Mouse (Mus musculus): ENCODE measurements around the gene Taf1b. TPM values are rescaled to one million over a fixed set of nuclear protein-coding genes. Genes with fewer than 3 reads are reported as not detected.

Taf1b gene
- 21.7 TPM for polyA plus RNA-seq (2015; fragmentation: Illumina TruSeq; extraction: RNeasy Lipid Tissue Mini Kit (QIAGEN cat#74804); ENCODE audit: low read depth, low replicate concordance)

GRCm38 (mm10) chr12:24498150-24498840 lies at the start of gene Taf1b:
Gene Taf1b (plus strand): TSS chr12:24498359.

GRCm38 (mm10) chr12:24571523-24572392 lies 73.6 kb downstream of the Taf1b start, which contains the start of gene Grhl1:
Gene Grhl1 (plus strand): TSS chr12:24572283.

Other genes with a start within 250 kb of the Taf1b start
- 9.5 TPM for gene Grhl1, start 73.9 kb downstream of the Taf1b start, polyA plus RNA-seq (2015; fragmentation: Illumina TruSeq; extraction: RNeasy Lipid Tissue Mini Kit (QIAGEN cat#74804); ENCODE audit: low read depth, low replicate concordance)
- 3.9 TPM for gene Klf11, start 152.9 kb downstream of the Taf1b start, polyA plus RNA-seq (2015; fragmentation: Illumina TruSeq; extraction: RNeasy Lipid Tissue Mini Kit (QIAGEN cat#74804); ENCODE audit: low read depth, low replicate concordance)
- 17.0 TPM for gene Cys1, start 183.5 kb downstream of the Taf1b start, polyA plus RNA-seq (2015; fragmentation: Illumina TruSeq; extraction: RNeasy Lipid Tissue Mini Kit (QIAGEN cat#74804); ENCODE audit: low read depth, low replicate concordance)
- 2.7 TPM for gene Rrm2, start 209.9 kb downstream of the Taf1b start, polyA plus RNA-seq (2015; fragmentation: Illumina TruSeq; extraction: RNeasy Lipid Tissue Mini Kit (QIAGEN cat#74804); ENCODE audit: low read depth, low replicate concordance)